Mouse (Mus musculus) heart, adult 10 weeks (tissue): ENCODE measurements around the gene Atp6v0e. TPM values are rescaled to one million over a fixed set of nuclear protein-coding genes. Genes with fewer than 3 reads are reported as not detected.

Experiments used
- polyA plus RNA-seq: library from polyadenylated mRNA; stranded (reverse); fragments of 350-450 nt; fragmentation: Illumina TruSeq; extraction: RNeasy Lipid Tissue Mini Kit (QIAGEN cat#74804); gene quantifications from one replicate; pipeline ENCODE4 v1.2.3, GENCODE M21; 2014; ENCODE audit warnings: low read depth, low replicate concordance

Gene Atp6v0e
- polyA plus RNA-seq, result 69.7 TPM

GRCm38 (mm10) chr17:26662978-26663683 is at the start of gene Atp6v0e:
TSS of gene Atp6v0e (plus strand) at chr17:26663231.

GRCm38 (mm10) chr17:26715271-26715758 is 52.3 kb downstream of the Atp6v0e start, which contains the start of gene Crebrf:
TSS of gene Crebrf (plus strand) at chr17:26715650.

Other genes starting within 250 kb of the Atp6v0e start
- 1.9 TPM for gene Neurl1b, start 248.4 kb upstream of the Atp6v0e start, polyA plus RNA-seq
- 48.4 TPM for gene Ergic1, start 101.7 kb upstream of the Atp6v0e start, polyA plus RNA-seq
- 109 TPM for gene Dusp1, start 101.1 kb upstream of the Atp6v0e start, polyA plus RNA-seq
- 18.1 TPM for gene Crebrf, start 52.4 kb downstream of the Atp6v0e start, polyA plus RNA-seq
- gene Bnip1, start 117.8 kb downstream of the Atp6v0e start, polyA plus RNA-seq, result 38.1 TPM
- gene Nkx2-5, start 181.8 kb downstream of the Atp6v0e start, polyA plus RNA-seq, result 52.8 TPM